Mouse (Mus musculus) intestine, embryonic 14.5 days (tissue): ENCODE measurements around the gene Smim5. TPM values are rescaled to one million over a fixed set of nuclear protein-coding genes. Genes with fewer than 3 reads are reported as not detected.

Source experiments
- ATAC-seq: fragments of 200-750 bp; cut with Nextera tagmentation; replicated peaks from 2 replicates; pipeline ENCODE4 v1.8.0; 2017; ENCODE audit warnings: low read depth, moderate number of reproducible peaks, moderate TSS enrichment, moderate library complexity; ENCODE audit not compliant: low FRiP score, low TSS enrichment
- DNase-seq: peaks from one replicate; pipeline ENCODE4 v3.0.0-alpha.2; 2018; ENCODE audit warnings: low spot score
- H3K27ac ChIP-seq: fragments of 300-500 bp; sonication (generic); 2 replicates; pipeline ENCODE4 v1.5.1; 2014; ENCODE audit warnings: low read depth, mild to moderate bottlenecking, control low read depth
- H3K27me3 ChIP-seq: fragments of 300-500 bp; sonication (generic); replicated peaks from 2 replicates; pipeline ENCODE4 v1.6.1; 2014; ENCODE audit warnings: low read length, control low read depth; ENCODE audit not compliant: control insufficient read depth, insufficient read depth
- H3K36me3 ChIP-seq: fragments of 300-500 bp; sonication (generic); 2 replicates; pipeline ENCODE4 v1.6.1; 2014; ENCODE audit warnings: low read length, control low read depth; ENCODE audit not compliant: control insufficient read depth, insufficient read depth
- H3K4me1 ChIP-seq: fragments of 300-500 bp; sonication (generic); replicated peaks from 2 replicates; pipeline ENCODE4 v1.6.1; 2014; ENCODE audit warnings: low read length, control low read depth, mixed read lengths; ENCODE audit not compliant: control insufficient read depth, insufficient read depth
- H3K4me2 ChIP-seq: fragments of 300-500 bp; sonication (generic); 2 replicates; pipeline ENCODE4 v1.6.1; 2014; ENCODE audit warnings: low read length
- H3K4me3 ChIP-seq: fragments of 300-500 bp; sonication (generic); 2 replicates; pipeline ENCODE4 v1.5.1; 2014; ENCODE audit warnings: low read depth, low read length, control low read depth, mixed read lengths
- H3K9ac ChIP-seq: fragments of 300-500 bp; sonication (generic); 2 replicates; pipeline ENCODE4 v1.6.1; 2014; ENCODE audit warnings: mild to moderate bottlenecking, low read length
- H3K9me3 ChIP-seq: fragments of 300-500 bp; sonication (generic); 2 replicates; pipeline ENCODE4 v1.6.1; 2016; ENCODE audit warnings: low read length, control low read depth; ENCODE audit not compliant: control insufficient read depth
- WGBS: fragments of 180-500 bp; shearing (Covaris S2); extraction: QIAGEN DNeasy Blood & Tissue Kit; methylation state at CpG from one replicate; pipeline ENCODE4 v1.1.7; 2014; 5-methylcytosine and 5-hydroxymethylcytosine counted together
- polyA plus RNA-seq: library from polyadenylated mRNA; unstranded; fragments of >200 nt; fragmentation: Nextera tagmentation; extraction: Ambion mirVana; gene quantifications from 2 replicates; pipeline ENCODE4 v1.2.1, GENCODE M21; 2014

The Smim5 gene
- polyA plus RNA-seq, 1 experiment from 2014 or later = 2.5 TPM

GRCm38 (mm10) chr11:115921986-115922385 is 22.2 kb downstream of the Smim5 start:
- peaks cover 31% of the 10 kb centered on the region for H3K36me3 ChIP-seq
- H3K4me2 ChIP-seq = no peak overlapping the region
- WGBS = 90% methylated on average over 1 of the region's 1 CpGs
- ATAC-seq (no peak), DNase-seq (no peak)
- H3K4me3 ChIP-seq = no peak overlapping the region
- H3K27me3 ChIP-seq = no peaks in the 10 kb centered on the region
- no peaks in the 10 kb centered on the region for H3K9me3 ChIP-seq
- H3K27ac ChIP-seq = no peak overlapping the region
- no peak overlapping the region for H3K9ac ChIP-seq
- no peaks in the 10 kb centered on the region for H3K4me1 ChIP-seq

GRCm38 (mm10) chr11:115929031-115929430 is 29.3 kb downstream of the Smim5 start:
- no peaks in the 10 kb centered on the region for H3K27me3 ChIP-seq
- H3K36me3 ChIP-seq = peaks cover 17% of the 10 kb centered on the region
- no peak for DNase-seq
- H3K9me3 ChIP-seq = no peaks in the 10 kb centered on the region
- H3K4me3 ChIP-seq = no peak overlapping the region
- no peak for ATAC-seq
- no peak overlapping the region for H3K4me2 ChIP-seq
- no peak overlapping the region for H3K27ac ChIP-seq
- no peak overlapping the region for H3K9ac ChIP-seq
- 89% methylated on average over 8 of the region's 8 CpGs for WGBS
- peaks cover 10% of the 10 kb centered on the region for H3K4me1 ChIP-seq

GRCm38 (mm10) chr11:115929818-115930217 is 30.1 kb downstream of the Smim5 start:
- DNase-seq (no peak), ATAC-seq (no peak)
- 70% methylated on average over 2 of the region's 3 CpGs for WGBS
- Histone ChIP-seq H3K36me3 (peaks cover 17% of the 10 kb centered on the region), H3K27me3 (no peaks in the 10 kb centered on the region), H3K4me2 (no peak overlapping the region), H3K9ac (no peak overlapping the region), H3K4me3 (no peak overlapping the region), H3K9me3 (no peaks in the 10 kb centered on the region), H3K27ac (no peak overlapping the region), H3K4me1 (peaks cover 17% of the 10 kb centered on the region)

GRCm38 (mm10) chr11:115931235-115931634 is 31.5 kb downstream of the Smim5 start:
- ATAC-seq (no peak), DNase-seq (no peak)
- peaks cover 23% of the 10 kb centered on the region for H3K4me1 ChIP-seq
- H3K9me3 ChIP-seq = no peaks in the 10 kb centered on the region
- H3K4me3 ChIP-seq = no peak overlapping the region
- H3K27ac ChIP-seq = no peak overlapping the region
- no peaks in the 10 kb centered on the region for H3K27me3 ChIP-seq
- no peak overlapping the region for H3K4me2 ChIP-seq
- WGBS = 76% methylated on average over 3 of the region's 3 CpGs
- H3K9ac ChIP-seq = no peak overlapping the region
- peaks cover 20% of the 10 kb centered on the region for H3K36me3 ChIP-seq

- peaks cover 23% of the 10 kb centered on the region for H3K4me1 ChIP-seq
- no peaks in the 10 kb centered on the region for H3K27me3 ChIP-seq
- peak within 1 kb of the TSS; percentile 88 for H3K9ac ChIP-seq
- peaks cover 18% of the 10 kb centered on the region for H3K36me3 ChIP-seq
- under 1% methylated on average over 28 of the region's 28 CpGs for WGBS
- ATAC-seq (peak; percentile 98), DNase-seq (peak; percentile 99)
- H3K4me2 ChIP-seq = peak within 1 kb of the TSS; percentile 80
- H3K9me3 ChIP-seq = no peaks in the 10 kb centered on the region
- H3K4me3 ChIP-seq = peak within 1 kb of the TSS; percentile 100
- H3K27ac ChIP-seq = peak within 1 kb of the TSS; percentile 48; the same call in 1 of the 2 replicates
These were observed 33.5 kb downstream of the Smim5 start, which contains the start of the genes Sap30bp and Recql5 for GRCm38 (mm10) chr11:115933108-115933746. Gene Sap30bp (plus strand): TSS chr11:115933282. Gene Recql5 (minus strand): TSS chr11:115933477.

GRCm38 (mm10) chr11:115933747-115934110 is 34.0 kb downstream of the Smim5 start:
- DNase-seq = no peak
- Histone ChIP-seq H3K9me3 (no peaks in the 10 kb centered on the region), H3K27ac (peak overlapping the region; percentile 48; the same call in 1 of the 2 replicates), H3K4me2 (peak overlapping the region; percentile 80), H3K27me3 (no peaks in the 10 kb centered on the region), H3K4me1 (peaks cover 23% of the 10 kb centered on the region), H3K4me3 (peak overlapping the region; percentile 100), H3K36me3 (peaks cover 22% of the 10 kb centered on the region), H3K9ac (peak overlapping the region; percentile 88)
- peak; percentile 53; the same call in 1 of the 2 replicates for ATAC-seq
- WGBS = under 1% methylated on average over 16 of the region's 16 CpGs

- Histone ChIP-seq H3K4me2 (no peak overlapping the region), H3K27me3 (no peaks in the 10 kb centered on the region), H3K36me3 (peaks cover 71% of the 10 kb centered on the region), H3K4me3 (no peak overlapping the region), H3K9me3 (no peaks in the 10 kb centered on the region), H3K27ac (no peak overlapping the region), H3K9ac (no peak overlapping the region), H3K4me1 (peaks cover 5% of the 10 kb centered on the region)
- ATAC-seq (0 out of 2 replicates have a peak, but pooled peaks have one; percentile 36), DNase-seq (peak; percentile 84)
- WGBS = 39% methylated on average over 6 of the region's 6 CpGs
These were observed 40.0 kb downstream of the Smim5 start for GRCm38 (mm10) chr11:115939690-115940329.

GRCm38 (mm10) chr11:115941980-115942379 is 42.2 kb downstream of the Smim5 start:
- DNase-seq (no peak), ATAC-seq (no peak)
- peaks cover 85% of the 10 kb centered on the region for H3K36me3 ChIP-seq
- no peaks in the 10 kb centered on the region for H3K9me3 ChIP-seq
- WGBS = 80% methylated on average over 7 of the region's 7 CpGs
- H3K4me3 ChIP-seq = no peak overlapping the region
- H3K27me3 ChIP-seq = no peaks in the 10 kb centered on the region
- H3K9ac ChIP-seq = no peak overlapping the region
- H3K4me2 ChIP-seq = no peak overlapping the region
- H3K4me1 ChIP-seq = no peaks in the 10 kb centered on the region
- no peak overlapping the region for H3K27ac ChIP-seq
